Mouse (Mus musculus) heart, embryonic 10.5 days (tissue): ENCODE results near the gene Alkbh3. TPM values are rescaled to one million over a fixed set of nuclear protein-coding genes. Genes with fewer than 3 reads are reported as not detected.

Experiments used
- polyA plus RNA-seq: library from polyadenylated mRNA; unstranded; fragments of >200 nt; fragmentation: Nextera tagmentation; extraction: Ambion mirVana; gene quantifications from 2 replicates; pipeline ENCODE4 v1.2.1, GENCODE M21; 2016

The Alkbh3 gene
- polyA plus RNA-seq, 1 experiment from 2014 or later, result 66.2 TPM

Other genes with a start within 250 kb of the Alkbh3 start
- 82.8 and 83.0 TPM in 2 replicates for gene Ext2, start 188.2 kb downstream of the Alkbh3 start, polyA plus RNA-seq
- gene Accs, start 160.9 kb downstream of the Alkbh3 start, polyA plus RNA-seq, result 7.9 and 8.3 TPM in 2 replicates
- gene Accsl, start 141.7 kb downstream of the Alkbh3 start, polyA plus RNA-seq, result 0.12 TPM in 1 of 2 replicates, not detected in the other
- gene Gm13889, start 53.6 kb downstream of the Alkbh3 start, polyA plus RNA-seq, result 2.6 and 3.1 TPM in 2 replicates
- gene Gm27027, start 14.5 kb downstream of the Alkbh3 start, polyA plus RNA-seq, result not detected in 2 replicates
- gene Hsd17b12, start 147.2 kb upstream of the Alkbh3 start, polyA plus RNA-seq, result 99.6 and 101 TPM in 2 replicates